8 mouse cellular contexts compared by ENCODE assay signal in the genomic region with DNA sequence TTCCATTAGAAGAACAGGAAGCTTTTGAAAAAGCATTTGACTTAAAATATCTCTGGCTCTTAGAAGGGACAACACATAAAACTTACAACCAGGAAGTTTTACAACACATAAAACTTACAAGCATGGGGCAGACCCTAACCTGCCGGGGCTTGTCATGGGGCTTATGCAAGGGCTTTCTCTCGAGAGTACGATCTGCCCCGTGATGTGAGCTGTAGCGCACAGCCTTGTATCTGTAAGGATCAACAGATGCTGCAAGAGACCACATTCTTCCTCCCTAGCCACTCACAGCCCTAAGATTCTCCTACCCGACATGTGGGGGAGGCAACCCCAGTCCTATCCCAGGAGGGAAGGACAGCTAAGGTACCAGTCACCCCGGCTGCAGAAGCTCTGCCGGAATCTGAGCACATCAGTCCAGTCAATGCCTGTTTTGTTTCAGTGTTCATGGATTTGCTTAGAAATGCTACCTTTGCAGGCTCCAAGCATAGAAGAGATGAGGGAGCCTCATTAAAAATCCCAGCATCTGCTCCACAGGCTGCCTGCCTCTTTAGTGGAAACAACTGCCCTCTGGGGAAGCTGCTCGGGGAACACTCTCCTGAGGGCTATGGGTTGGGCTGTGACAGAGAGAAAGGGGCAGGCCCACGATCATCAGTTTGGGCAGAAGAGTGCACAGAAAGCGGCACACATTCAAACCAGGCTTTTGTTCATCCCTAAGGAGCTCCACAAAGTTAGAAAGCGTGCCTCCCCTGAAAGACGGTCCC.
DNase-seq lines count a peak whose midpoint lies in the region; ATAC-seq and TF ChIP-seq lines count a peak whose summit lies in the region.

No protein-coding gene starts in this region.

- peak overlapping the region; percentile 48 for H3K9ac ChIP-seq in lung, embryonic 15.5 days
- H3K9ac ChIP-seq in intestine, postnatal 0 days (ENCODE audit: low read depth, low read length): peak overlapping the region; percentile 53
- H3K9ac ChIP-seq in neural tube, embryonic 14.5 days (replicated peaks; ENCODE audit: low read depth, low read length): peak overlapping the region; percentile 50; the same call in 1 of the 2 replicates

- DNase-seq in lung, postnatal 14 days: no peak
- DNase-seq in forebrain, embryonic 10.5 days (ENCODE audit: extremely low spot score, low spot score): peak; percentile 29
- DNase-seq in ovary, adult 18-20 months (ENCODE audit: low spot score): no peak
- no peak for DNase-seq in right cerebral cortex, postnatal 10 days (ENCODE audit: low spot score in 2 of 2)

- WGBS in lung, embryonic 15.5 days: 18% methylated on average over 13 of the region's 13 CpGs
- 18% methylated on average over 13 of the region's 13 CpGs for WGBS in forebrain, embryonic 10.5 days
- 54% methylated on average over 13 of the region's 13 CpGs for WGBS in intestine, postnatal 0 days
- WGBS in neural tube, embryonic 14.5 days: 27% methylated on average over 13 of the region's 13 CpGs

- H3K36me3 ChIP-seq in lung, embryonic 15.5 days: peaks cover 11% of the 10 kb centered on the region; the same call in 1 of the 2 replicates
- peaks cover 7% of the 10 kb centered on the region; the same call in 1 of the 2 replicates for H3K36me3 ChIP-seq in forebrain, embryonic 10.5 days (replicated peaks)
- H3K36me3 ChIP-seq in intestine, postnatal 0 days (ENCODE audit: control insufficient read depth, insufficient read depth): peaks cover 23% of the 10 kb centered on the region
- H3K36me3 ChIP-seq in neural tube, embryonic 14.5 days (ENCODE audit: control insufficient read depth, insufficient read depth, low read length): no peaks in the 10 kb centered on the region

- H3K9me3 ChIP-seq in lung, embryonic 15.5 days: no peaks in the 10 kb centered on the region
- H3K9me3 ChIP-seq in forebrain, embryonic 10.5 days: no peaks in the 10 kb centered on the region
- H3K9me3 ChIP-seq in intestine, postnatal 0 days (ENCODE audit: control insufficient read depth): no peaks in the 10 kb centered on the region
- no peaks in the 10 kb centered on the region for H3K9me3 ChIP-seq in neural tube, embryonic 14.5 days (ENCODE audit: control insufficient read depth, low read length)

- H3K4me1 ChIP-seq in lung, embryonic 15.5 days: peaks cover 69% of the 10 kb centered on the region
- H3K4me1 ChIP-seq in forebrain, embryonic 10.5 days: peaks cover 41% of the 10 kb centered on the region
- H3K4me1 ChIP-seq in intestine, postnatal 0 days (replicated peaks; ENCODE audit: control insufficient read depth, insufficient read depth, low read length): peaks cover 17% of the 10 kb centered on the region
- H3K4me1 ChIP-seq in neural tube, embryonic 14.5 days (ENCODE audit: control insufficient read depth, insufficient read depth, low read length): peaks cover 13% of the 10 kb centered on the region; the same call in 1 of the 2 replicates

- no peaks in the 10 kb centered on the region for H3K27me3 ChIP-seq in lung, embryonic 15.5 days
- H3K27me3 ChIP-seq in forebrain, embryonic 10.5 days (ENCODE audit: poor library complexity, severe bottlenecking): no peaks in the 10 kb centered on the region
- H3K27me3 ChIP-seq in intestine, postnatal 0 days (replicated peaks; ENCODE audit: control insufficient read depth, insufficient read depth, low read length): no peaks in the 10 kb centered on the region
- no peaks in the 10 kb centered on the region for H3K27me3 ChIP-seq in neural tube, embryonic 14.5 days (ENCODE audit: control insufficient read depth, insufficient read depth, low read length)

- peak overlapping the region; percentile 45 for H3K4me3 ChIP-seq in lung, embryonic 15.5 days
- peak overlapping the region; percentile 60 for H3K4me3 ChIP-seq in forebrain, embryonic 10.5 days
- H3K4me3 ChIP-seq in intestine, postnatal 0 days (ENCODE audit: low read depth, low read length): peak overlapping the region; percentile 43
- H3K4me3 ChIP-seq in neural tube, embryonic 14.5 days (ENCODE audit: low read depth, low read length): peak overlapping the region; percentile 36

- peak; percentile 15 for ATAC-seq in lung, embryonic 15.5 days (ENCODE audit: borderline replicate concordance, extremely low read depth, low FRiP score, low TSS enrichment)
- ATAC-seq in intestine, postnatal 0 days: no peak
- peak; percentile 55 for ATAC-seq in neural tube, embryonic 14.5 days (ENCODE audit: low read depth)
- no peak for ATAC-seq in megakaryocyte, adult 5-6 weeks (ENCODE audit: poor library complexity, severe bottlenecking)

- no peak for TF ChIP-seq CTCF in intestine, postnatal 0 days (IDR thresholded peaks at IDR 0.05; ENCODE audit: low read depth)

- H3K27ac ChIP-seq in lung, embryonic 15.5 days: peak overlapping the region; percentile 94
- H3K27ac ChIP-seq in forebrain, embryonic 10.5 days: peak overlapping the region; percentile 90
- H3K27ac ChIP-seq in intestine, postnatal 0 days (ENCODE audit: low read depth, low read length): peak overlapping the region; percentile 2; the same call in 1 of the 2 replicates
- peak overlapping the region; percentile 70; the same call in 1 of the 2 replicates for H3K27ac ChIP-seq in neural tube, embryonic 14.5 days (ENCODE audit: low read depth, low read length)

- peak overlapping the region; percentile 61 for H3K4me2 ChIP-seq in lung, embryonic 15.5 days
- H3K4me2 ChIP-seq in intestine, postnatal 0 days (replicated peaks; ENCODE audit: low read depth): peak overlapping the region; percentile 75
- peak overlapping the region; percentile 75 for H3K4me2 ChIP-seq in neural tube, embryonic 14.5 days (ENCODE audit: low read depth, low read length)

Comparison
In these comparisons a context has a peak if more than half of its experiments do, and no peak if none do; other contexts are left out.
1. ATAC-seq: peak in lung, embryonic 15.5 days (single experiment) and neural tube, embryonic 14.5 days (single experiment); none in intestine, postnatal 0 days (single experiment) and megakaryocyte, adult 5-6 weeks (single experiment).
2. H3K27ac ChIP-seq: peak in every context shown above with its lines; median percentile 94 in lung, embryonic 15.5 days; 90 in forebrain, embryonic 10.5 days; 70 in neural tube, embryonic 14.5 days; 2 in intestine, postnatal 0 days.
3. Peak in every context shown above with its lines, with median percentiles within 50 percentile points of each other: H3K4me2 ChIP-seq, H3K4me3 ChIP-seq and H3K9ac ChIP-seq.